Mouse (Mus musculus): ENCODE data around the gene Rpp21. TPM values are rescaled to one million over a fixed set of nuclear protein-coding genes. Genes with fewer than 3 reads are reported as not detected.
"Not testable (repeated sequence)": the region's sequence is repeated elsewhere in the genome, so short reads cannot be mapped to it uniquely, and the experiment has no call there.

Rpp21 gene
- polyA plus RNA-seq, 1 experiment: 123 TPM

- WGBS: 13% methylated on average over 5 of the region's 5 CpGs
- no peak for DNase-seq (ENCODE audit: low read depth, low spot score)
Observed at GRCm38 (mm10) chr17:36240637-36241213, 17.1 kb downstream of the Rpp21 start.

DNA sequence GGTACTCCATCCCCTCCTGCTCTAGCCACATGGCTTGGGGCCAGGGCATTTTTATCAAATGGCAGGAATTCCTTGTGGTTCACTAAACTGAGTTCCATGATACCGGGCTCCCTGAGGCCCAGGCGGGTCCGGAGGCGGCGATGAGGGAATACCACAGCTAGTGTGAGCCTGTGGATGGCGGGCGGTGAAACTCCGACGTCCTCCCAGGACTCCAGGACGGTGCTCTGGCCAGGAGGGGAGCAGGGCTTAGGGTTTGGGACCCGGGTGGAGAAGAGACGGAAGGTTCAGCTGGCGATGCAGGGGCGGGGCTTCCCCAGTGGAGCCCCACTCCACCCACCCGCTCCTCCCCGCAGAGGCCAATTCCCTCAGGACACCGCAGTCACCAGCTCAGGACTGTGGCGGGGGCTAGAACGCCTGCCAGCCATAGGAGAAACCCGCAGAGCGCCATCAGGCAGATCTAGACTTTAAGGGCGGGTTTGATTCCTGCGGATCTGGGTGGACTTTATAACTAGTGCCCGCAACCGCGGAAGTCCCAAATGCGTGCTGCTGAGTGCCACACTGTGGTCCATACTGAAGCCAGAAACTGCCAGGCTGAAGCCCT lies 20.4 kb downstream of the Rpp21 start:
- no peak for DNase-seq (ENCODE audit: low read depth, low spot score)
- 3% methylated on average over 27 of the region's 27 CpGs for WGBS

GRCm38 (mm10) chr17:36235300-36235699 lies 22.6 kb downstream of the Rpp21 start:
- not testable (repeated sequence) for DNase-seq (ENCODE audit: low read depth, low spot score)
- WGBS: 14% methylated on average over 9 of the region's 9 CpGs

DNA sequence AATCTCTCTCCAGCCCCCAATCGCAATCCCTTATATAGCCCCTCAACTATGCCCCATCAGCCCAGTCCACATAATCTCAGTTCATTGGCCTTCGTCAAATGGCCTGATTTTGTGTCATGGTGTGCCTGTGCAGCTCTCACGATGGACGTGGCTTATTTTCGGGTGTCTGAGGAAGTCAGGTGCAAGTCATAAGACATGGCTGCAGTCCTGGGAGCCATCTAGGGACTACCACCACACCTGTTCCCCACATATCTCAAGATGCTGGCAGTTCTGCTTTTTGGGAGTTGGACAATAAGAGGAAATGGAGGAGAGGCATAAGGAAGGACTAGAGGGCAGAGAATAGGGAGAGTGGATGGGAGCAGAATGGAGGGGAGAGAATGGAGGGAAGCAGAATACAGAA lies 24.3 kb downstream of the Rpp21 start:
- DNase-seq (ENCODE audit: low read depth, low spot score): no peak
- WGBS: 76% methylated on average over 5 of the region's 5 CpGs

GRCm38 (mm10) chr17:36231318-36231717 lies 26.6 kb downstream of the Rpp21 start:
- WGBS: 11% methylated on average over 36 of the region's 36 CpGs
- peak; percentile 99 for DNase-seq (ENCODE audit: low read depth, low spot score)

DNA sequence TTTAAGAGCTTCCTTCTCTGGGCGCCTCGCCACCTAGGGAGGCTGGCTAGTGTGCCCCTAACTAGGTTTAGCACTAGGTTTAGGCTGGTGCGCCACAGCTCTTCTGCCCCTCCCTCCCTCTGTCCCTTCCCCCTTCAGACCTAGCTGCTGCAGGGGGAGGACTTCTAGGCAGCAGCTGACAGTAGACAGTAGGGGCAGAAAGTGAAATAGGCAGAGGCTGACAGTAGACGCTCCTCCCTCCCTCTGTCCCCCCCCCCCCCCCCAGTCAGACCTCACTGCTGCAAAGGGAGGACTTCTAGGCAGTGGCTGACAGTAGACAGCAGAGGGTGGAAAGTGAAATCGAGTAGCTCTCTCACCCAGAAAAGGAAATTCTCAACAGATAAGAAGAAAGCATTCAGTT lies 28.8 kb downstream of the Rpp21 start:
- WGBS: 2% methylated on average over 5 of the region's 5 CpGs
- no peak for DNase-seq (ENCODE audit: low read depth, low spot score)

DNA sequence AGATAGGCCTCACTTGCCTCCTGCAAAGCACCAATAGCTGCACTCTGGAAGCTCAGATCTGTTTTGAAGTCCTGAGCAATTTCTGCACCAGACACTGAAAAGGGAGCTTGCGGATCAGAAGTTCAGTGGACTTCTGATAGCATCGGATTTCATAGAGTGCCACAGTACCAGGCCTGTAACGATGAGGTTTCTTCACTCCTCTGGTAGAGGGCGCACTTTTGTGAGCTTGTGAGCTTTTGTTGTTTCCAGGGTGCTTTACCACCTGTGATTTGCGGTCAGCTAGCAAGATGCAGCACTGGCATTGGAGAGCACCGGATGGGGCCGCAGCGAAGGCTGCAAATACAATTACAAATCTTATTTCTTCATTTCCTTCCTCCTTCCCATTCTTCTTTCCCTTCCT lies 30.9 kb downstream of the Rpp21 start:
- WGBS: 16% methylated on average over 8 of the region's 8 CpGs
- no peak for DNase-seq (ENCODE audit: low read depth, low spot score)

GRCm38 (mm10) chr17:36225231-36225824 lies 32.5 kb downstream of the Rpp21 start:
- 8% methylated on average over 9 of the region's 9 CpGs for WGBS
- DNase-seq (ENCODE audit: low read depth, low spot score): no peak

GRCm38 (mm10) chr17:36224451-36224850 lies 33.4 kb downstream of the Rpp21 start:
- DNase-seq (ENCODE audit: low read depth, low spot score): no peak
- WGBS: 33% methylated on average over 3 of the region's 3 CpGs

GRCm38 (mm10) chr17:36218594-36219155 lies 39.2 kb downstream of the Rpp21 start:
- DNase-seq (ENCODE audit: low read depth, low spot score): no peak
- WGBS: 60% methylated on average over 5 of the region's 5 CpGs

DNA sequence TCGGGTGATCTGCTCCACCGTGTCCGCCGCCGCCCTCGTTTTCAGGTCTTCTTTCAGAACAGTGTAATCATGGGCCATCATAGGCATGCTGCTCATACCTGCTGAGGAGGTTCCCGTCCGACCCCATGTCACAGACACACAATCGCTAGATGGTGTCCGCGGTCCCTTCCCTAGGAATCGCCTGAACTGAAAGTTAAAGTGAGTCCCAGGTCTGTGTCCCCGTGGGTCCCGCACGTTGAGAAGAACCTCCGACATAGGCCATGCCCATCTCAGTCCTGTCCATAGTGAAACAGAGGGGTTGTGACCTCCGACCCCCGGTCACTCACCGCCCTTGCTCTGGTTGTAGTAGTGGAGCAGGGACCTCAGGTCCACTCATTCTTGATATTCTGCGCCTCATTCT lies 42.3 kb downstream of the Rpp21 start:
- 7% methylated on average over 20 of the region's 20 CpGs for WGBS
- no peak for DNase-seq (ENCODE audit: low read depth, low spot score)

DNA sequence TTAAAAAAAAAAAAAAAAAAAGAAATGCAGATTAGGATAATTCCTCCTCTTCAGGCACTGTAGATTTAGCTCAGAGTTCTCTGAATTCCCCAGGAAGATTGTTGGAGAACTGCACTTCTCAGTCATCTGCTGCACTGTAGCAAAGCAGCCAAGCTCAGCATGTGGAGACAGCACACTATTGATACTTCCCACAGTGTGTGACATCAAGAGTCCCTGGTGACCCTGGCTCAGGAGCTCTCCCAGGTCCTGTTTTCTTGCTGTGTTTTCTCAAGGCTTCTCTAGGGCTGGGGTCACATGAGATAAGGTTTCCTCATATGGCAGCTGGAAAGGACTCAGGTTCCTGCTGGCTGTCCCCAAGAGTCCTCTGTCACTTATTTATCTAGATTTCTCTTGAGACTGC lies 51.0 kb downstream of the Rpp21 start:
- DNase-seq (ENCODE audit: low read depth, low spot score): no peak

DNA sequence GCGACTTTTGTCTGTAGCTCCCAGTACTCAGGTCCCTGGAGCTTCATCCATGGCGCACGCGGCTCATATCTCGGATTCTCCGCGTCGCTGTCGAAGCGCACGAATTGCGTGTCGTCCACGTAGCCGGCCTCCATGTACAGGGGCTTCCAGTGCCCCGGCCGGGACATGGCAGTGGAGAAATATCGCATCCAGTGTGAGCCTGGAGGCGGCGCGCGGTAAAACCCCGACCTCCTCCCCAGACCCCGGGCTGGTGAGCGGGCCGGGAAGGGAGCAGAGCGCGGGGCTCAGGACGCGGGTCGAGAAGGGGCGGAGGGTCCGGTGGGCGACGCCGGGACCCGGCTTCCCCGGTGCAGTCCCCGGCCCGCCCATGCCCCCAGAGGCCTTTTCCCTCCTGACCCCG lies 52.0 kb downstream of the Rpp21 start:
- no peak for DNase-seq (ENCODE audit: low read depth, low spot score)
- 1% methylated on average over 41 of the region's 41 CpGs for WGBS

Other genes starting within 250 kb of the Rpp21 start
- 1.6 and 2.8 TPM in 2 replicates for gene H2-T24, start 237.5 kb downstream of the Rpp21 start, polyA plus RNA-seq (2012; rRNA removed)
- gene H2-T23, start 225.2 kb downstream of the Rpp21 start, polyA plus RNA-seq (2012; rRNA removed): 386 and 571 TPM in 2 replicates
- 59.7 and 67.2 TPM in 2 replicates for gene H2-T22, start 215.3 kb downstream of the Rpp21 start, polyA plus RNA-seq (2012; rRNA removed)
- 0.07 TPM in 1 of 2 replicates, not detected in the other for gene Gm6034, start 215.1 kb downstream of the Rpp21 start, polyA plus RNA-seq (2012; rRNA removed)
- 53.0 and 148 TPM in 2 replicates for gene Gm11127, start 199.7 kb downstream of the Rpp21 start, polyA plus RNA-seq (2012; rRNA removed)
- gene Gm19684, start 136.4 kb downstream of the Rpp21 start, polyA plus RNA-seq (2012; rRNA removed): 0.15 and 0.33 TPM in 2 replicates
- 7.1 and 18.3 TPM in 2 replicates for gene Gm7030, start 128.6 kb downstream of the Rpp21 start, polyA plus RNA-seq (2012; rRNA removed)
- gene Gm8909, start 89.5 kb downstream of the Rpp21 start, polyA plus RNA-seq (2012; rRNA removed): 58.6 and 119 TPM in 2 replicates
- 73.6 and 140 TPM in 2 replicates for gene H2-T3, start 67.8 kb downstream of the Rpp21 start, polyA plus RNA-seq (2012; rRNA removed)
- gene Trim39, start 14.2 kb upstream of the Rpp21 start, polyA plus RNA-seq (2012; rRNA removed): 7.9 and 12.3 TPM in 2 replicates
- not detected in 2 replicates for gene H2-M10.2, start 28.4 kb upstream of the Rpp21 start, polyA plus RNA-seq (2012; rRNA removed)
- not detected in 2 replicates for gene H2-M10.1, start 68.1 kb upstream of the Rpp21 start, polyA plus RNA-seq (2012; rRNA removed)
- not detected in 2 replicates for gene H2-M10.3, start 110.3 kb upstream of the Rpp21 start, polyA plus RNA-seq (2012; rRNA removed)
- not detected in 2 replicates for gene H2-M10.4, start 204.3 kb upstream of the Rpp21 start, polyA plus RNA-seq (2012; rRNA removed)

Data from large intestine, adult 2 months (tissue).